Mouse (Mus musculus) C2C12 (cell line): ENCODE measurements at regions not wholly inside any gene's neighbourhood (a gene's known extent, or its start where the extent isn't known, plus 50 kb on each side); places are given as distances from the start of the nearest gene placed in this dataset.
"Not testable (repeated sequence)": the region's sequence is repeated elsewhere in the genome, so short reads cannot be mapped to it uniquely, and the experiment has no call there.

Experiments
- CEBPB ChIP-seq: IDR thresholded peaks from one replicate; pipeline ENCODE4 v1.6.1; 2011; ENCODE audit warnings: low read depth, mild to moderate bottlenecking, control low read depth, moderate library complexity
- CTCF ChIP-seq: IDR thresholded peaks from one replicate; pipeline ENCODE4 v1.5.1; 2011; ENCODE audit not compliant: control insufficient read depth, insufficient read depth, insufficient read length
- FOSL1 ChIP-seq: IDR thresholded peaks from one replicate; pipeline ENCODE4 v1.8.0; 2011; ENCODE audit warnings: mild to moderate bottlenecking, low read length; ENCODE audit not compliant: poor library complexity, insufficient read depth, severe bottlenecking
- MAX ChIP-seq: IDR thresholded peaks from one replicate; pipeline ENCODE4 v1.6.1; 2011; ENCODE audit warnings: mild to moderate bottlenecking, control low read depth
- MYOG ChIP-seq: IDR thresholded peaks from one replicate; pipeline ENCODE4 v1.6.1; 2011; ENCODE audit not compliant: control insufficient read depth, insufficient read length; ENCODE audit errors: extremely low read depth
- USF1 ChIP-seq: IDR thresholded peaks from one replicate; pipeline ENCODE4 v1.6.1; 2011; ENCODE audit warnings: low read depth, mild to moderate bottlenecking, control low read depth, moderate library complexity

DNA sequence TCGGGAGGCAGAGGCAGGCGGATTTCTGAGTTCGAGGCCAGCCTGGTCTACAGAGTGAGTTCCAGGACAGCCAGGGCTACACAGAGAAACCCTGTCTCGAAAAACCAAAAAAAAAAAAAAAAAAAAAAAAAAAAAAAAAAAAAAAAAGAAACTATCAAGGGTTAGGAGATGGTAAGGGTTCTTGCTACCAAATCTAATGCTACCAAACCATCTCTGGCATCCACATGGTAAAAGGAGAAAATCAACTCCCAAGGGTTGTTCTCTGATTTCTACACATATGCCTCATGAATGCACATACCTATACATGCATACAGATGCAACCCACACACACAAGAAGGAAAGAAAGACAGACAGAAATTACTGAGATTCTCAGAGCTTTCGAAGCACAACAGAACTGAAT, 109.6 kb upstream of the Trim24 start:
- not testable (repeated sequence) for TF ChIP-seq USF1, CTCF, MAX, CEBPB, FOSL1, MYOG
